Mouse (Mus musculus) embryonic facial prominence, embryonic 12.5 days (tissue): Measurements from ENCODE around the gene Gm10840. TPM values are rescaled to one million over a fixed set of nuclear protein-coding genes. Genes with fewer than 3 reads are reported as not detected.
"Not testable (repeated sequence)": the region's sequence is repeated elsewhere in the genome, so short reads cannot be mapped to it uniquely, and the experiment has no call there.

Source experiments
- ATAC-seq: fragments of 200-750 bp; cut with Nextera tagmentation; 2 replicates; pipeline ENCODE4 v1.8.0; 2017; ENCODE audit not compliant: insufficient number of reproducible peaks, insufficient read depth, low FRiP score, low TSS enrichment
- H3K27ac ChIP-seq: fragments of 300-500 bp; sonication (generic); 2 replicates; pipeline ENCODE4 v1.5.1; 2016; ENCODE audit warnings: mild to moderate bottlenecking
- H3K27me3 ChIP-seq: fragments of 300-500 bp; sonication (generic); 2 replicates; pipeline ENCODE4 v1.6.1; 2016; ENCODE audit warnings: mild to moderate bottlenecking, moderate library complexity
- H3K36me3 ChIP-seq: fragments of 300-500 bp; sonication (generic); 2 replicates; pipeline ENCODE4 v1.6.1; 2016; ENCODE audit warnings: mild to moderate bottlenecking
- H3K4me1 ChIP-seq: fragments of 300-500 bp; sonication (generic); 2 replicates; pipeline ENCODE4 v1.6.1; 2016
- H3K4me2 ChIP-seq: fragments of 300-500 bp; sonication (generic); replicated peaks from 2 replicates; pipeline ENCODE4 v1.6.1; 2016; ENCODE audit warnings: mild to moderate bottlenecking, moderate library complexity
- H3K4me3 ChIP-seq: fragments of 300-500 bp; sonication (generic); 2 replicates; pipeline ENCODE4 v1.5.1; 2016; ENCODE audit warnings: mild to moderate bottlenecking
- H3K9ac ChIP-seq: fragments of 300-500 bp; sonication (generic); 2 replicates; pipeline ENCODE4 v1.6.1; 2016; ENCODE audit warnings: mild to moderate bottlenecking, moderate library complexity
- H3K9me3 ChIP-seq: fragments of 300-500 bp; sonication (generic); 2 replicates; pipeline ENCODE4 v1.6.1; 2016; ENCODE audit warnings: mild to moderate bottlenecking, moderate library complexity
- WGBS: fragments of 180-500 bp; shearing (Covaris S2); methylation state at CpG from one replicate; pipeline ENCODE4 v1.1.7; 2016; 5-methylcytosine and 5-hydroxymethylcytosine counted together
- polyA plus RNA-seq: library from polyadenylated mRNA; unstranded; fragments of >200 nt; fragmentation: Nextera tagmentation; extraction: Ambion mirVana; gene quantifications from 2 replicates; pipeline ENCODE4 v1.2.1, GENCODE M21; 2016

Gene Gm10840
- polyA plus RNA-seq = not detected in 2 replicates

GRCm38 (mm10) chr11:106160841-106161721, at the start of gene Gm10840, which contains the start of gene Limd2:
Gene Gm10840 (plus strand): TSS chr11:106160850.
Gene Limd2 (minus strand): TSS chr11:106160860.
- Histone ChIP-seq H3K4me2 (peak within 1 kb of the TSS; percentile 92), H3K36me3 (peaks cover 62% of the 10 kb centered on the region)

GRCm38 (mm10) chr11:106111688-106112087, 49.0 kb upstream of the Gm10840 start:
- no peaks in the 10 kb centered on the region for H3K4me1 ChIP-seq
- no peaks in the 10 kb centered on the region for H3K9me3 ChIP-seq
- no peak overlapping the region for H3K4me2 ChIP-seq
- no peak overlapping the region for H3K4me3 ChIP-seq
- no peaks in the 10 kb centered on the region for H3K27me3 ChIP-seq
- no peak for ATAC-seq
- H3K9ac ChIP-seq = no peak overlapping the region
- peaks cover 24% of the 10 kb centered on the region for H3K36me3 ChIP-seq
- H3K27ac ChIP-seq = 0 out of 2 replicates have a peak overlapping the region, but pooled peaks have one; percentile 17

More at GRCm38 (mm10) chr11:106160841-106161721, at the start of gene Gm10840, which contains the start of gene Limd2:
- peak within 1 kb of the TSS; percentile 99 for H3K27ac ChIP-seq
- H3K9me3 ChIP-seq = no peaks in the 10 kb centered on the region
- peak within 1 kb of the TSS; percentile 98 for H3K9ac ChIP-seq
- peak within 1 kb of the TSS; percentile 87 for H3K4me3 ChIP-seq
- 26% methylated on average over 22 of the region's 22 CpGs for WGBS
- H3K4me1 ChIP-seq = peaks cover 39% of the 10 kb centered on the region
- no peaks in the 10 kb centered on the region for H3K27me3 ChIP-seq
- ATAC-seq = peak; percentile 2

GRCm38 (mm10) chr11:106122221-106122620, 38.4 kb upstream of the Gm10840 start:
- Histone ChIP-seq H3K36me3 (peaks cover 54% of the 10 kb centered on the region), H3K27me3 (no peaks in the 10 kb centered on the region), H3K4me2 (no peak overlapping the region), H3K27ac (no peak overlapping the region), H3K9ac (no peak overlapping the region), H3K4me1 (no peaks in the 10 kb centered on the region), H3K9me3 (no peaks in the 10 kb centered on the region), H3K4me3 (no peak overlapping the region)
- whole genome bisulfite sequencing = 93% methylated on average over 5 of the region's 5 CpGs
- ATAC-seq = no peak

GRCm38 (mm10) chr11:106122736-106123135, 37.9 kb upstream of the Gm10840 start:
- 88% methylated on average over 3 of the region's 3 CpGs for WGBS
- Histone ChIP-seq H3K9me3 (no peaks in the 10 kb centered on the region), H3K9ac (no peak overlapping the region), H3K27me3 (no peaks in the 10 kb centered on the region), H3K4me1 (no peaks in the 10 kb centered on the region), H3K4me2 (no peak overlapping the region), H3K27ac (no peak overlapping the region), H3K4me3 (no peak overlapping the region), H3K36me3 (peaks cover 54% of the 10 kb centered on the region)
- ATAC-seq = no peak

- no peak for ATAC-seq
- Histone ChIP-seq H3K4me1 (no peaks in the 10 kb centered on the region), H3K27ac (no peak overlapping the region), H3K4me3 (no peak overlapping the region), H3K27me3 (no peaks in the 10 kb centered on the region), H3K4me2 (no peak overlapping the region), H3K9me3 (no peaks in the 10 kb centered on the region), H3K9ac (no peak overlapping the region), H3K36me3 (peaks cover 48% of the 10 kb centered on the region)
- 78% methylated on average over 4 of the region's 4 CpGs for WGBS
These were observed 35.9 kb upstream of the Gm10840 start for GRCm38 (mm10) chr11:106124784-106125183.

GRCm38 (mm10) chr11:106125827-106126226, 34.8 kb upstream of the Gm10840 start:
- Histone ChIP-seq H3K9me3 (no peaks in the 10 kb centered on the region), H3K36me3 (peaks cover 48% of the 10 kb centered on the region), H3K4me2 (no peak overlapping the region), H3K27me3 (no peaks in the 10 kb centered on the region), H3K9ac (no peak overlapping the region), H3K4me3 (no peak overlapping the region), H3K4me1 (no peaks in the 10 kb centered on the region), H3K27ac (no peak overlapping the region)
- no peak for ATAC-seq
- 73% methylated on average over 1 of the region's 1 CpGs for WGBS

GRCm38 (mm10) chr11:106126727-106127373, 33.8 kb upstream of the Gm10840 start:
- H3K4me2 ChIP-seq, H3K27me3 ChIP-seq, H3K4me3 ChIP-seq, H3K4me1 ChIP-seq, H3K9ac ChIP-seq, ATAC-seq, H3K27ac ChIP-seq, H3K9me3 ChIP-seq: not testable (repeated sequence)
- H3K36me3 ChIP-seq = peaks cover 43% of the 10 kb centered on the region
- WGBS = 94% methylated on average over 5 of the region's 6 CpGs

GRCm38 (mm10) chr11:106129477-106129876, 31.2 kb upstream of the Gm10840 start:
- 98% methylated on average over 1 of the region's 1 CpGs for WGBS
- H3K36me3 ChIP-seq = peaks cover 19% of the 10 kb centered on the region
- ATAC-seq = no peak

GRCm38 (mm10) chr11:106132516-106132915, 28.1 kb upstream of the Gm10840 start:
- Histone ChIP-seq H3K27ac (no peak overlapping the region), H3K27me3 (no peaks in the 10 kb centered on the region), H3K4me3 (no peak overlapping the region), H3K4me2 (no peak overlapping the region), H3K36me3 (peaks cover 18% of the 10 kb centered on the region), H3K4me1 (peaks cover 6% of the 10 kb centered on the region; the same call in 1 of the 2 replicates), H3K9ac (no peak overlapping the region), H3K9me3 (no peaks in the 10 kb centered on the region)
- WGBS = 94% methylated on average over 5 of the region's 5 CpGs
- ATAC-seq = no peak

More at GRCm38 (mm10) chr11:106129477-106129876, 31.2 kb upstream of the Gm10840 start:
- H3K9me3 ChIP-seq = no peaks in the 10 kb centered on the region
- no peak overlapping the region for H3K27ac ChIP-seq
- H3K9ac ChIP-seq = no peak overlapping the region
- 0 out of 2 replicates have a peak, but pooled peaks cover under 1% of the 10 kb centered on the region for H3K4me1 ChIP-seq
- H3K4me2 ChIP-seq = no peak overlapping the region
- no peak overlapping the region for H3K4me3 ChIP-seq
- H3K27me3 ChIP-seq = no peaks in the 10 kb centered on the region

GRCm38 (mm10) chr11:106134580-106135528, 25.8 kb upstream of the Gm10840 start:
- Histone ChIP-seq H3K27ac (peak overlapping the region; percentile 70), H3K4me1 (peaks cover 6% of the 10 kb centered on the region; the same call in 1 of the 2 replicates), H3K9me3 (no peaks in the 10 kb centered on the region), H3K27me3 (no peaks in the 10 kb centered on the region), H3K4me3 (no peak overlapping the region), H3K4me2 (peak overlapping the region; percentile 12; the same call in 1 of the 2 replicates), H3K36me3 (peaks cover 10% of the 10 kb centered on the region), H3K9ac (no peak overlapping the region)
- ATAC-seq = 0 out of 2 replicates have a peak, but pooled peaks have one; percentile 22
- 38% methylated on average over 8 of the region's 8 CpGs for WGBS

- no peaks in the 10 kb centered on the region for H3K9me3 ChIP-seq
- H3K4me2 ChIP-seq = no peak overlapping the region
- ATAC-seq = no peak
- H3K4me3 ChIP-seq = no peak overlapping the region
- H3K9ac ChIP-seq = no peak overlapping the region
- H3K27me3 ChIP-seq = no peaks in the 10 kb centered on the region
- WGBS = 92% methylated on average over 3 of the region's 3 CpGs
- peaks cover 79% of the 10 kb centered on the region for H3K36me3 ChIP-seq
- peaks cover 3% of the 10 kb centered on the region; the same call in 1 of the 2 replicates for H3K4me1 ChIP-seq
- H3K27ac ChIP-seq = no peak overlapping the region
These were observed 9.4 kb upstream of the Gm10840 start for GRCm38 (mm10) chr11:106151219-106151618.
